Mouse (Mus musculus) hindbrain, embryonic 13.5 days (tissue): ENCODE data around the gene Sbk1. TPM values are rescaled to one million over a fixed set of nuclear protein-coding genes. Genes with fewer than 3 reads are reported as not detected.

Experiments used
- ATAC-seq: fragments of 200-750 bp; cut with Nextera tagmentation; 2 replicates; pipeline ENCODE4 v1.8.0; 2017; ENCODE audit warnings: moderate TSS enrichment; ENCODE audit not compliant: low FRiP score
- H3K27ac ChIP-seq: fragments of 300-500 bp; sonication (generic); 2 replicates; pipeline ENCODE4 v1.5.1; 2015; ENCODE audit warnings: inconsistent platforms, mild to moderate bottlenecking, moderate library complexity
- H3K27me3 ChIP-seq: fragments of 300-500 bp; sonication (generic); 2 replicates; pipeline ENCODE4 v1.6.1; 2015; ENCODE audit warnings: mild to moderate bottlenecking, inconsistent platforms
- H3K36me3 ChIP-seq: fragments of 300-500 bp; sonication (generic); 2 replicates; pipeline ENCODE4 v1.6.1; 2015; ENCODE audit warnings: mild to moderate bottlenecking, inconsistent platforms
- H3K4me1 ChIP-seq: fragments of 300-500 bp; sonication (generic); replicated peaks from 2 replicates; pipeline ENCODE4 v1.6.1; 2015; ENCODE audit warnings: inconsistent platforms
- H3K4me2 ChIP-seq: fragments of 300-500 bp; sonication (generic); 2 replicates; pipeline ENCODE4 v1.6.1; 2015; ENCODE audit warnings: inconsistent platforms, mild to moderate bottlenecking, moderate library complexity
- H3K4me3 ChIP-seq: fragments of 300-500 bp; sonication (generic); 2 replicates; pipeline ENCODE4 v1.5.1; 2015; ENCODE audit warnings: mild to moderate bottlenecking, inconsistent platforms
- H3K9ac ChIP-seq: fragments of 300-500 bp; sonication (generic); 2 replicates; pipeline ENCODE4 v1.6.1; 2015; ENCODE audit warnings: mild to moderate bottlenecking, inconsistent platforms
- H3K9me3 ChIP-seq: fragments of 300-500 bp; sonication (generic); 2 replicates; pipeline ENCODE4 v1.6.1; 2016; ENCODE audit warnings: inconsistent platforms
- WGBS: fragments of 180-500 bp; shearing (Covaris S2); methylation state at CpG from one replicate; pipeline ENCODE4 v1.1.7; 2015; 5-methylcytosine and 5-hydroxymethylcytosine counted together
- polyA plus RNA-seq: library from polyadenylated mRNA; unstranded; fragments of >200 nt; fragmentation: Nextera tagmentation; extraction: Ambion mirVana; gene quantifications from 2 replicates; pipeline ENCODE4 v1.2.1, GENCODE M21; 2015

Sbk1 gene
- polyA plus RNA-seq, 1 experiment from 2014 or later = 253 TPM

DNA sequence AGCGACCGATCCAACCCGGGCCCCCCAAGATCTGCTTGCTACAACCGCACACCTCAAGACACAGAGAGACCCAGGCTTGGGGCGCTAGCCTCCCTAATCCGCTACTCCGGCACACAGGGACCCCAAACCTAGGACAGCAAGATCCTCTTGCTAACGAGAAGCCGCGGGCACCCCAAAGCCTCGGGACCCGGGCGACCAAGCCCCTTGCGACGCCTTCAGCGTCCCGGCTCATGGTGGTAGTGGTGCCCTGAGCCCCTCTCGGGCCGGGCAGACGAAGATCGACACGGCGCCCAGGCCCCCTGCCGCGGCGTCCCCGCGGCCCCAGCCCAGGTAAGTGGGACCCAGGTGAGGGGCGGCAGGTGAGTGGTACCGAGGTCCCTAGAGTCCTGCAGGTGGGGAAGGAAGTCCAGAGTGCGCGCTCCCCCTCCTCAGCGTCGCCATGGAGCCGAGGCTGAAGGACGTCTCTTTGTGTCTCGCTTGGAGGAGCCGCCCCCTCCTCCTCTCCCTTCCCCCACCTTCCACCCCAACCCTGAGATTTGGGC lies 422 bp downstream of the Sbk1 start:
- under 1% methylated on average over 36 of the region's 38 CpGs for WGBS
- Histone ChIP-seq H3K36me3 (peaks cover 28% of the 10 kb centered on the region), H3K27ac (peak overlapping the region; percentile 99), H3K9me3 (no peaks in the 10 kb centered on the region), H3K4me1 (peaks cover 54% of the 10 kb centered on the region), H3K27me3 (peaks cover 13% of the 10 kb centered on the region; the same call in 1 of the 2 replicates), H3K9ac (peak overlapping the region; percentile 100), H3K4me2 (peak overlapping the region; percentile 100), H3K4me3 (peak overlapping the region; percentile 99)
- ATAC-seq = peak; percentile 18

- ATAC-seq = no peak
- H3K4me1 ChIP-seq = peaks cover 59% of the 10 kb centered on the region
- 7% methylated on average over 11 of the region's 11 CpGs for WGBS
Observed at GRCm38 (mm10) chr7:126273351-126274042, 1.1 kb downstream of the Sbk1 start.

DNA sequence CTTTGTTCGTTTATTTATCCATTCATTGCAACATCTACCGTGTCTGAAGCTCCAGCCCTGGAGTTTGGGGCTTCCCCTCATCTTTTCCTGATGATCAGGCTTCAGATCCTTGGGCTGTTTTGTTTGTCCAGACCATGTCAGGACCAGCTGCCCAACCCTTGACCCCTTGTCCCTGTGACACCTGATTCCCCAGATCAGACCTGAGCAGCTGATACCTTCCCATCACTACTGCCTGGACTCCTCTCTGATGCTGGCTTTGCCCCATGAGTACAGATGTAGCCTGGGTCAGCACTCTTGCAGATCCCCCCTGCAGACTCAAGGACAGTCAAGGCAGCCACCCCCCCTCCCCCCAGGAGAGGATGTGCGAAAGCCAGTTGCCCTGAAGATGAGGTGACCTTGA lies 1.7 kb downstream of the Sbk1 start:
- H3K27ac ChIP-seq = peak overlapping the region; percentile 99
- 8% methylated on average over 3 of the region's 3 CpGs for WGBS

More at GRCm38 (mm10) chr7:126273351-126274042, 1.1 kb downstream of the Sbk1 start:
- Histone ChIP-seq H3K27me3 (peaks cover 11% of the 10 kb centered on the region; the same call in 1 of the 2 replicates), H3K4me3 (peak overlapping the region; percentile 99), H3K9me3 (no peaks in the 10 kb centered on the region), H3K9ac (peak overlapping the region; percentile 100), H3K4me2 (peak overlapping the region; percentile 100), H3K27ac (peak overlapping the region; percentile 99), H3K36me3 (peaks cover 34% of the 10 kb centered on the region)

DNA sequence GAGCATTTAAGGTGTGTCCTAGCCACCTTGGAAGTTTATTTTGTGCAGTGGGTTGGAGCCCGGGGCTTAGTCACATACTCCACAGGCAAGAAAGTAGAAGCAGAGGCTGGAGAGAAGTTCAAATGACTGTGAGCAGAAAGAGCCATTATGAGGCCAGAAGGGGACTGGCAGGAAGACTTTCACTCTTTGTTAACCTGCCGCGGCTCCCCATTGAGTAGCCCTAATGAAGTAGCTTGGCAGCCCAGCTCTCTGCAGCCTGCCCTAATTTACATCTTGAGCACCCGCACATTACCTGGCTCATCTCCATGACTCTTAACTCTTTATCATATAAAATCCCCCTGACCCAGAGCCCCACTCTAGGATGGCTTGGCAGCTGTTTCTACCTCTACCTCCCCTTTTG lies 2.2 kb downstream of the Sbk1 start:
- Histone ChIP-seq H3K4me3 (peak overlapping the region; percentile 99), H3K27ac (peak overlapping the region; percentile 99), H3K4me2 (peak overlapping the region; percentile 100), H3K9ac (peak overlapping the region; percentile 100), H3K27me3 (peaks cover 8% of the 10 kb centered on the region; the same call in 1 of the 2 replicates), H3K9me3 (no peaks in the 10 kb centered on the region), H3K4me1 (peaks cover 70% of the 10 kb centered on the region), H3K36me3 (peaks cover 45% of the 10 kb centered on the region)
- ATAC-seq = no peak
- WGBS = 8% methylated on average over 4 of the region's 4 CpGs

More for the DNA sequence above, 1.7 kb downstream of the Sbk1 start:
- Histone ChIP-seq H3K4me2 (peak overlapping the region; percentile 100), H3K9me3 (no peaks in the 10 kb centered on the region), H3K9ac (peak overlapping the region; percentile 100), H3K27me3 (peaks cover 11% of the 10 kb centered on the region; the same call in 1 of the 2 replicates), H3K4me1 (peaks cover 65% of the 10 kb centered on the region), H3K36me3 (peaks cover 40% of the 10 kb centered on the region), H3K4me3 (peak overlapping the region; percentile 99)
- ATAC-seq = no peak

DNA sequence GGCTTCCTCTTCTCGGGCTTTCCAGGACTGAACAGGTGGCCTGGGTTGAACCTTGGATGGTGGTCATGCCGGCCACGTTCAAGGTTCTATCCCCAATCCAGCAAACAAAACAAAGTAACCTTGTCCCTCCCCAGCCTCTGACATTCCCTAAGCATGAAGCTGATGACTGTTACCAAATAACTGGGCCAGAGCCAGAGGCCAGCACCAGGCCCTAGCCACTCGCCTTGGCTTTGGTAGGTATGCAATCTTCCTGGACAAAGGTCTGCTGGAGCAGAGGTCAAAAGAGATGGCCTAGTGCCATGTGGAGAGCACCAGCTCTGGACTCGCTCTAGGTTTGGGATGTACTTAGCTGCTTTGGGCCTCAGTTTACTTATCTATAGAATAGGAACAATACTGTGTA lies 3.3 kb downstream of the Sbk1 start:
- no peak for ATAC-seq
- Histone ChIP-seq H3K36me3 (peaks cover 54% of the 10 kb centered on the region), H3K4me3 (peak overlapping the region; percentile 99), H3K4me2 (peak overlapping the region; percentile 100), H3K9ac (peak overlapping the region; percentile 100), H3K27me3 (no peaks in the 10 kb centered on the region), H3K4me1 (peaks cover 80% of the 10 kb centered on the region), H3K27ac (no peak overlapping the region), H3K9me3 (no peaks in the 10 kb centered on the region)
- 77% methylated on average over 5 of the region's 5 CpGs for WGBS

DNA sequence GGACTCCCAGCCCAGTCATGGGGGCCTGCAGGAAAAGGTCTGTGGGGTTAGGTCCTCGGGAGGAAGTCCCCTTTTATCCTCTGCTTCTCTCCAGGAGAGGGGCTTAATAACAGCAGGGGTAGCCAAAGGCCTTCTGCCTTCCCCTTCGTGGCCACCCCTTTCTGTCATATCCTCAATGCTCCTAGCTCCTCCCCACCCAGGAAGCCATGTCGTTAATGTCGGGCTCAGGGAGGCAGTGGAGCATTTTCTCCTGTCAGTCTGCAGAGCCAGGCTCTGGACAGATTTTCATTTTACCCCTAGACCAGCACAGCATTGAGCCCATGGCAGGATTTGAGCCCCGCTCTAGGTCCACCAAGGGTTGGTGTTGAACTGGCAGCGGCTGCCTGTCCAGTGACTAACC lies 3.9 kb downstream of the Sbk1 start:
- 52% methylated on average over 6 of the region's 6 CpGs for WGBS
- Histone ChIP-seq H3K27ac (no peak overlapping the region), H3K4me3 (peak overlapping the region; percentile 99), H3K9me3 (no peaks in the 10 kb centered on the region), H3K9ac (peak overlapping the region; percentile 100), H3K4me2 (peak overlapping the region; percentile 100), H3K4me1 (peaks cover 77% of the 10 kb centered on the region), H3K27me3 (no peaks in the 10 kb centered on the region), H3K36me3 (peaks cover 59% of the 10 kb centered on the region)
- ATAC-seq = no peak

DNA sequence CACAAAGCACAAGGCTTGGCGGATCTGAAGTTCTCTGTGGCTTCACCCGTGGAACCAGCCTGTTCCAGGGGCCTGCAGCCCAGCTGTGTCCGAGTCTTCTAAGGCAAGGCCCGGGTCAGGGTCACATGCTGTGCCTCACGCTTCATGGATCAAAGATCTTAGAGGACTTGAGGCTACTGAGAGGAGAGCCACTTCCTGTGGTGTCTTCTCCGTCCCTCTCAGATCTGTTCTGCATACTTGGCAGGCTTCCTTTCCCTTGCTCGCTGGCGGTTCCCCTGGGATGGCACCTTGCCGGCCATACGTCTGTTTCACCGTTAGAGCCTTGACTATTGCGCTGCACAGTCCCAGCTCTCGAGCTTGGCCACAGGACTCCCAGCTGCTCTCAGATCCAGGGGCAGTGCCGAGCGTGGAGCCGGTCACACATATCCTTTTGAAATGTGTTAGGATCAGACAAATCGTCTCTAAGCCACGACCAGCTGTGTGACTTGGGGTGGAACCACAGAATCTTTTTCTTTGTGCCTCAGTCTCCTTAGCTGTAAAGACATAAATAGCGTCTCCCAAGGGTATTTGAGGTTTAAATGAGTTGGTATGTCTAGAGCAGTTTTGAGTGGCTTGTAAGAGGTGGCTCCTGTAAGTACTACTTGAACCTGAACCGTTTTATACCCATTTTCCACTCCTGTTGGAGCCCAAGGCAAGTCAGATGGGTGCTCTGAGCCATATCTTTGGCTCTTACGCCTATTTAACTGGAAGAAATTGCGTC lies 5.3 kb downstream of the Sbk1 start:
- WGBS = 48% methylated on average over 22 of the region's 22 CpGs
- Histone ChIP-seq H3K27me3 (no peaks in the 10 kb centered on the region), H3K36me3 (peaks cover 73% of the 10 kb centered on the region), H3K4me1 (peaks cover 85% of the 10 kb centered on the region), H3K9ac (peak overlapping the region; percentile 100), H3K9me3 (no peaks in the 10 kb centered on the region), H3K4me3 (peak overlapping the region; percentile 99), H3K27ac (peak overlapping the region; percentile 18), H3K4me2 (peak overlapping the region; percentile 100)
- no peak for ATAC-seq

DNA sequence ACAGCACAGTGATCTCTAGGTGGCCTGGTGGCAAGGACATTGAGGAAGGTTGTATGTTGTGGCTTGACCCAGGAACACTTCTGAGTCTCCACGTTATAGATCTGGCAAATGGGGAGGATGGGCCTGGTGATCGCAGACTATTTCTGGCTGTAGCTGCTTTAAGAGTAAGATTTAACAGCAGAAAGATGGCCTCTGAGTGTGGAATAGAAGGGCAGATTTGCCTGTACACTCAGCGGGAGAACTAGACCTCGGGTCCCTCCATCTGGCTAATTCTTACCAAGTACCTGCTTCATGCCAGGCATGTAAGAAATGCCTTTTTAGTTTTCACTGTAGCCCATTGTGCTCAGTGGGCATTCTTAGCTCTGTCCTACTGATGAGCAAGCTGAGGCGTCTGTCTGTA lies 6.4 kb downstream of the Sbk1 start:
- 85% methylated on average over 5 of the region's 5 CpGs for WGBS
- peaks cover 94% of the 10 kb centered on the region for H3K4me1 ChIP-seq

DNA sequence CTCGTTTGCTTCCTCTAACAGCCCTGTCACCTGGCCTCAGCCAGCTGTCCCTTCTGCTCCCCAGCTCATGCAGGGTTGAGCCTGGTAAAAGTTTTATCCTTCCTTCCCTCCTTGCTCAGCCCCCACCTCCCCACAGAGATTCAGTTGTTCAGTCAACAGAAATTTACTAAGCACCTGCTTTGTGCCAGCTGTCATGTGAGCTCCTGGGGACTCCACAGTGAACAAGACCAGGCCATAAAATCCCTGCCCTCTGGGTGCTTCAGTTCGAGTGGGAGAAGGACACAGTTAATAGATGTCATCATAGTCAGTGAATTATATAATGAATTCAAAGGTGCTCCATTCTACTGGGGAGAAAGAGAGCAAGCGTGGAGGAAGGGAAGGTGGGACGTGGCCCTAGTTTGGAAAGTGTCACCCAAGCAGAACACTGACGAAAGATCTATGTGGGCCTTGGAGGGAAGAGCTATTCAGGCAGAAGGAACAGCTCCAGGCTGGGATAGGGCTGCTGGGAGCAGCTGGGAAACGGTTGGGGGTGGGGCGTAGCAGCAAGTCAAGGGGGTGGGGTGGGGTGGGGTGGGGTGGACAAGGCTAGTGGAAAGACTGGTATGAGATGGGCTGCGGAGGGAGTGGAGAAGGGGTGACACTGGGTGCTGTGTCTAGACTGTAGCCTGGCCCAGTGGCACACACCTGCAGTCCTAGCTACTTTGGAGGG lies 7.5 kb downstream of the Sbk1 start:
- Histone ChIP-seq H3K9ac (peak overlapping the region; percentile 46; the same call in 1 of the 2 replicates), H3K4me2 (peak overlapping the region; percentile 100), H3K27me3 (no peaks in the 10 kb centered on the region), H3K27ac (peak overlapping the region; percentile 35; the same call in 1 of the 2 replicates), H3K4me3 (no peak overlapping the region), H3K4me1 (peaks cover 95% of the 10 kb centered on the region), H3K36me3 (peaks cover 91% of the 10 kb centered on the region), H3K9me3 (no peaks in the 10 kb centered on the region)
- 57% methylated on average over 8 of the region's 8 CpGs for WGBS
- no peak for ATAC-seq

More for the DNA sequence above, 6.4 kb downstream of the Sbk1 start:
- H3K9ac ChIP-seq = 0 out of 2 replicates have a peak overlapping the region, but pooled peaks have one; percentile 21
- no peaks in the 10 kb centered on the region for H3K27me3 ChIP-seq
- no peak overlapping the region for H3K27ac ChIP-seq
- peaks cover 82% of the 10 kb centered on the region for H3K36me3 ChIP-seq
- peak overlapping the region; percentile 99; the same call in 1 of the 2 replicates for H3K4me3 ChIP-seq
- ATAC-seq = no peak
- H3K4me2 ChIP-seq = peak overlapping the region; percentile 100
- H3K9me3 ChIP-seq = no peaks in the 10 kb centered on the region

GRCm38 (mm10) chr7:126280696-126281095 lies 8.3 kb downstream of the Sbk1 start:
- H3K27ac ChIP-seq = no peak overlapping the region
- peaks cover 95% of the 10 kb centered on the region for H3K4me1 ChIP-seq
- no peaks in the 10 kb centered on the region for H3K27me3 ChIP-seq
- H3K9ac ChIP-seq = no peak overlapping the region
- no peak overlapping the region for H3K4me2 ChIP-seq
- H3K4me3 ChIP-seq = no peak overlapping the region
- H3K36me3 ChIP-seq = peaks cover 91% of the 10 kb centered on the region
- no peak for ATAC-seq
- WGBS = 68% methylated on average over 6 of the region's 6 CpGs
- H3K9me3 ChIP-seq = no peaks in the 10 kb centered on the region

DNA sequence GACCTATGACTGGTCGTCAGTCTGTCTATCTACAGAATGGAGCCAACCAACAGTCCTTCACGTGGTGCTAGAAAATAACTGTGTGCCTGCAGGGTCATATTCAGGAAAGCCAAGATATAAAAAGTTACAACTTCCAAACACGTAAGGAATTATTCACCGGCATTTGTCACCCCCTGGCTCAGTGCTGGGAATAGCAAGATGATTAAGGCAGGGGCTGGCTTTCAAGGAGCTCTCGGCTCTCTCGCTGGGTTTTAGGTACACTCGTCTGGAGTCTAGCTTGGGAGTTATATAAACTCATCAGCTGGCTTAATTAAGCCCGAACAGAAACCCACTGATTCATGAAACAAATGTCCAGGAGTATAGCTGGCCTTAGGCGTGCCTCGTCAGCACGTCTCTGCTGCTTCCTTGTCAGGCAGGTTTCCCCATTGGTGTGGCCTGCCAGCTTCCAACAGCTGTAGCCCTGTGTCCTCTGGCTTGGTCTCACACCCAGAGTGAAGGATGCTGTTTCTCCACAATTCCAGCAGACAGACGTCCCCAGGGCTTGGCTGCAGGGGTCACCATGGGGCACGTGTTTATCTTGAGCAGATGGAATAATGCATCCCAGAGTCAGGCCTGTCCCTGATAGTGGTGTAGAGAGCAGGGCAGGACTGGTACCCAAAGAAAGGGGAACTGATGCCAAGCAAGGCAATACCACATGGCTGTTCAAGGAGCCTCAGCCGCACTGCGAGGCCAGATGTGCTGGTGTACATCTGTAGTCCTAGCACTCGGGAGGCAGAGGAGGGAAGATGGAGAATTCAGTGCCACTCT lies 9.7 kb downstream of the Sbk1 start:
- no peak for ATAC-seq
- WGBS = 79% methylated on average over 16 of the region's 16 CpGs
- H3K9ac ChIP-seq = no peak overlapping the region
- H3K36me3 ChIP-seq = peaks cover 90% of the 10 kb centered on the region
- no peak overlapping the region for H3K4me2 ChIP-seq
- H3K4me1 ChIP-seq = peaks cover 95% of the 10 kb centered on the region
- no peaks in the 10 kb centered on the region for H3K27me3 ChIP-seq
- no peak overlapping the region for H3K27ac ChIP-seq
- no peak overlapping the region for H3K4me3 ChIP-seq
- no peaks in the 10 kb centered on the region for H3K9me3 ChIP-seq
